Mouse (Mus musculus) left cerebral cortex, adult 11 months (tissue): ENCODE measurements around the gene Dnali1.

Experiments
- DNase-seq: peaks from one replicate; pipeline ENCODE4 v3.0.0; 2022; ENCODE audit warnings: low spot score

Dnali1 gene

DNA sequence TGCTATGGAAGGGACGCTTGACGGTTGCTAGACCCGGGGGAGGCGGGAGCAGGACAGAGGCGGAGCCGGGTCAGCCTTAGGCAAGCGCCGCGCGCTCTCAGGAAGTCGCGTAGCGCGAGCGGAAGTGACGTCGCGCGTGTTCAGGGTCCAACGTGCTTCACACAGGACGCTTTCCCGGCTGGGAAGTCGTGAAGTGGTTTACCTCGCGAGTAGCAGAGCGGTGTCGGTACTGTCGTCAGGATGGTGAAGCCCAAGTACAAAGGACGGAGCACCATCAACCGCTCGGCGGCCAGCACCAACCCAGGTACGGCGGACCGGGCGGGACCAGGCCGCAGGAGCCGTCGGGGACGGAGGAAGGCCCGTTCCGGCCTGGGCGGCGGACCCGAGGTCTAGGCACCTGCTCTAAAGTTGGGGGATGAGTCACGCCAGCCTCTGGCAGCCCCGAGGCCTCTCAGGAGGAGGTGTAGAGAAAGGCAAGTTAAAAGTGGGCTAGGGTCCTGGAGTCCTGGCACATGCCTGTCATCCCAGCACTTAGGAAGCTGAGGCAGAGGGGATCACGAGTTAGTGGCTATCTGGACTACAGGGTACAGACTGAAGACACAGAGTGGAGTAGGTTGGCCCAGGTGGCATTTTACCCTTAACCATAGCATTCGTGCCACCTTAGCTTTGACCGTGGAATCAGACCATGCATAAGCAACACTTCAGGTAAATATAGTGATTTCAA, 35.5 kb downstream of the Dnali1 start:
- DNase-seq = peak; percentile 82

GRCm38 (mm10) chr4:125020780-125021538, 44.5 kb downstream of the Dnali1 start:
- DNase-seq = no peak

- DNase-seq = no peak
Measured at GRCm38 (mm10) chr4:125017431-125017830, 48.1 kb downstream of the Dnali1 start.

GRCm38 (mm10) chr4:125015806-125016635, 49.5 kb downstream of the Dnali1 start, which contains the start of gene Gnl2:
Gnl2 (plus strand) TSS chr4:125016585.
- DNase-seq = no peak

GRCm38 (mm10) chr4:125008712-125009111, 56.8 kb downstream of the Dnali1 start:
- DNase-seq = no peak

- no peak for DNase-seq
Measured at GRCm38 (mm10) chr4:125008220-125008619, 57.3 kb downstream of the Dnali1 start.

DNA sequence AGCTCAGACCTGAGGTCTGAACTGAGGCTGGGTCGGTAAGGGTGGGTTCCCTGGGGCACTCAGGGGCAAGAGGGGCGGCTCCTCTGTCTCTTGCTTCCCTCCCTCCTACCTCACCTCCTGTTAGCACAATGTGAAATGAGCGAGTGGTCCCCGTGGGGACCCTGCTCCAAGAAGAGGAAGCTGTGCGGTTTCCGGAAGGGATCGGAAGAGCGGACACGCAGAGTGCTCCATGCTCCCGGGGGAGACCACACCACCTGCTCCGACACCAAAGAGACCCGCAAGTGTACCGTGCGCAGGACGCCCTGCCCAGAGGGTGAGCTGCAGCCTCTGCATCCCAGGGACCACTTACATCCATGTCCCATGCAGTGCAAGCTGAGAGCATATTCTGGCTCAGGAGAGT, 58.0 kb downstream of the Dnali1 start:
- DNase-seq = no peak
